Mouse (Mus musculus) layer of hippocampus, adult 9-11 months (tissue): Measurements from ENCODE around the gene Arxes1.
A peak's percentile ranks its signal among the peaks of the same experiment; 100 is the strongest.
"Not testable (repeated sequence)": the region's sequence is repeated elsewhere in the genome, so short reads cannot be mapped to it uniquely, and the experiment has no call there.

Source experiments
- DNase-seq: peaks from one replicate; pipeline ENCODE4 v3.0.0; 2022

Arxes1 gene

GRCm38 (mm10) chrX:136032799-136033763, at the start of gene Arxes1:
Arxes1 (plus strand) TSS chrX:136033367.
- DNase-seq: peak; percentile 1

GRCm38 (mm10) chrX:135984539-135985260, 48.5 kb upstream of the Arxes1 start:
- DNase-seq: peak; percentile 21

- no peak for DNase-seq
Observed at GRCm38 (mm10) chrX:135986267-135986666, 46.9 kb upstream of the Arxes1 start.

- no peak for DNase-seq
Observed at GRCm38 (mm10) chrX:135990661-135991060, 42.5 kb upstream of the Arxes1 start.

- DNase-seq: not testable (repeated sequence)
Observed at GRCm38 (mm10) chrX:135993192-135993594, 40.0 kb upstream of the Arxes1 start.

- DNase-seq: not testable (repeated sequence)
Observed at GRCm38 (mm10) chrX:135993664-135994119, 39.5 kb upstream of the Arxes1 start, which contains the start of gene Arxes2. Arxes2 (plus strand) TSS chrX:135993824.

GRCm38 (mm10) chrX:136007199-136007843, 25.8 kb upstream of the Arxes1 start:
- no peak for DNase-seq

- no peak for DNase-seq
Observed at GRCm38 (mm10) chrX:136014392-136014791, 18.8 kb upstream of the Arxes1 start.

GRCm38 (mm10) chrX:136030331-136030730, 2.8 kb upstream of the Arxes1 start:
- peak; percentile 3 for DNase-seq

- no peak for DNase-seq
Observed at GRCm38 (mm10) chrX:136043726-136044125, 10.6 kb downstream of the Arxes1 start.

- DNase-seq: peak; percentile 59
Observed at GRCm38 (mm10) chrX:136047528-136047927, 14.4 kb downstream of the Arxes1 start.

- no peak for DNase-seq
Observed at GRCm38 (mm10) chrX:136051219-136051618, 18.1 kb downstream of the Arxes1 start.

- no peak for DNase-seq
Observed at GRCm38 (mm10) chrX:136060698-136061097, 27.5 kb downstream of the Arxes1 start.

- peak; percentile 2 for DNase-seq
Observed at GRCm38 (mm10) chrX:136067201-136067991, 34.2 kb downstream of the Arxes1 start.

GRCm38 (mm10) chrX:136068020-136068419, 34.9 kb downstream of the Arxes1 start, which contains the start of gene Bex2:
Bex2 (minus strand) TSS chrX:136068236.
- peak; percentile 53 for DNase-seq
